Mouse (Mus musculus): ENCODE results near the gene Krtap3-2. TPM values are rescaled to one million over a fixed set of nuclear protein-coding genes. Genes with fewer than 3 reads are reported as not detected.

Krtap3-2 gene
- total RNA-seq (2023), result not detected

DNA sequence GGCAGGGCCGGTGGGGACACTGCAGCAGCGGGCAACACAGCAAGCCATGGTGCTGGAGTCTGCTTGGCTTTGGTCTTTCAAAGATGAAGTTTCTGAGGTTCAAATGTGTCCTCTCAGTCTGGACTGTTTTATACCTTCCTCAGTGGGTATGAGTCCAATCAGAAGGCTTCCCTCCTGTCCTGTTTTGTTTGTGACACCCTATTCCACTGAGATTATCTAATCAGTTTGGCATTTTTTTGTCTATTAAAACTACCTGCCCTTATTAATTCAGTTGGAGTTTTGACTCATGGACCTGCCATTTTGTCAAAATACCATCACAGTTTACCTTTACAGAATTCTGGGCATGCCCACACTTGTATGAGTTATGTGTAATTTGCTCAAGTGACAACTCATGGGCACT lies at the start of gene Krtap3-2:
Gene Krtap3-2 (minus strand): TSS at position 101 of the 400 bp plus-strand sequence.

DNA sequence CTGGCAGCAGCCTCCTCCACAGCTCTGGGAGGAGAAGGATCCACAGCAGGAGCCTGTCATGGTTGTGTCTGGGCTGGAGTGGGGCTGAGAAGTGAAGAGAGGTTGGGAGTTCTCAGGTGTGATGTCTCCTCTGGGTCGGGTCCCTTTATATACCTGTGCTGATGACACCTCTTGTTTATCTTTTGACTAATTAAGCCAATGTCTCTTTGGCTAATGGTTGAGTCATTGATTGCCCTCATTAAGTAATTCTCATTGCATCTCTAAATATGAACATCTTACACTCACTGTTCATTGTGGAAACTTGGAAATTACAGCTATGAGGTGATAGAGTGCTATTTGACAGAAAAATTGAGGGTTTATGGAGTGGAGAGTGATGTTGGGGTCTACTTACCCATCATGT lies 46.6 kb upstream of the Krtap3-2 start, which contains the start of gene Gm11938:
Gene Gm11938 (minus strand): TSS at position 101 of the 400 bp plus-strand sequence.

DNA sequence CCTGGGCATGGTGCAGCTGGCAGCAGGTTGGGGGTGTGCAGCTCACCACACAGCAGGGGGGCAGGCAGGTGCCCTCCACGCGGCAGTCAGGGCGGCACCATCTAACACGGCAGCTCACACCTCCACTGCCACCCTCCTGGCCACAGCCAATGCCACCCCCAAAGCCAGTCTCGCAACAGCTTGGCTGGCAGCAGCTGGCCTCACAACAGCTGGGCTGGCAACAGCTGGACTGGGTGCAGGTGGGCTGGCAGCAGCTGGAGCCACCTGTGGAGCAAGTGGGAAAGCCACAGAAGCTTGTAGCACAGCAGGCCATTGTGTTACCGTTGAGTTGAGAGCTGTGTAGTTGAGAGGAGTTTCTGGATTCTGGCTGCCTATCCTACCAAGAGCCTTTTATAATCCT lies 41.1 kb upstream of the Krtap3-2 start, which contains the start of gene Krtap9-3:
Gene Krtap9-3 (minus strand): TSS at position 364 of the 400 bp plus-strand sequence.

DNA sequence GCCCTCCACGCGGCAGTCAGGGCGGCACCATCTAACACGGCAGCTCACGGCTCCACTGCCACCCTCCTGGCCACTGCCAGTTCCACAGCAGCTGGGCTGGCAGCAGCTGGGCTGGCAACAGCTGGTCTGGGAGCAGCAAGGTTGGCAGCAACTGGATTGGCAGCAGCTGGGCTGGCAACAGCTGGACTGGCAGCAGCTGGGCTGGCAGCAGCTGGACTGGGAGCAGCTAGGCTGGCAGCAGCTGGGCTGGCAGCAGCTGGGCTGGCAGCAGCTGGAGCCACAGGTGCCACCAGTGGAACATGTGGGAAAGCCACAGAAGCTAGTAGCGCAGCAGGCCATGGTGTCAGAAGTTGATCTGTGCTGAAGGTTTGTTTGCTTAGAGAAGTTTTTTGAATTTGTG lies 34.3 kb upstream of the Krtap3-2 start, which contains the start of gene Krtap1-3:
Gene Krtap1-3 (minus strand): TSS at position 359 of the 400 bp plus-strand sequence.

DNA sequence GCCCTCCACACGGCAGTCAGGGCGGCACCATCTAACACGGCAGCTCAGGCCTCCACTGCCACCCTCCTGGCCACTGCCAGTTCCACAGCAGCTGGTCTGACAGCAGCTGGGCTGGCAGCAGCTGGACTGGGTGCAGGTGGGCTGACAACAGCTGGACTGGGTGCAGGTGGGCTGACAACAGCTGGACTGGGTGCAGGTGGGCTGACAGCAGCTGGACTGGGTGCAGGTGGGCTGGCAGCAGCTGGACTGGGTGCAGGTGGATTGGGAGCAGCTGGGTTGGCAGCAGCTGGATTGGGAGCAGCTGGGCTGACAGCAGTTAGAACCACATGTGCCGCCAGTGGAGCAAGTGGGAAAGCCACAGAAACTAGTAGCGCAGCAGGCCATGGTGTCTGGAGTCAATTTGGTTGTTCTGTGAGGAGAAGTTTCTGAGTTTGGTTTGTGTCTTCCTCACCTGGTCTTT lies 26.6 kb upstream of the Krtap3-2 start, which contains the start of gene Krtap1-4:
Gene Krtap1-4 (minus strand): TSS at position 410 of the 460 bp plus-strand sequence.

DNA sequence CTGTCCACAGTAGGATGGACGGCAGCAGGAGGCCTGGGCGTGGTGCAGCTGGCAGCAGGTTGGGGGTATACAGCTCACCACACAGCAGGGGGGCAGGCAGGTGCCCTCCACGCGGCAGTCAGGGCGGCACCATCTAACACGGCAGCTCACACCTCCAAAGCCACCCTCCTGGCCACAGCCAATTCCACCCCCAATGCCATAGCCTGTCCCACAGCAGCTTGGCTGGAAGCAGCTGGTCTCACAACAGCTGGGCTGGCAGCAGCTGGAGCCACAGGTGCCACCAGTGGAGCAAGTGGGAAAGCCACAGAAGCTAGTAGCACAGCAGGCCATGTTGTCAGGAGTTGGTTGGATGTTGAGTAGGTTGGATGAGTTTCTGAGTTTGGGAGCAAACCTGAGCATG lies 24.0 kb upstream of the Krtap3-2 start, which contains the start of gene Krtap1-5:
Gene Krtap1-5 (minus strand): TSS at position 381 of the 400 bp plus-strand sequence.

DNA sequence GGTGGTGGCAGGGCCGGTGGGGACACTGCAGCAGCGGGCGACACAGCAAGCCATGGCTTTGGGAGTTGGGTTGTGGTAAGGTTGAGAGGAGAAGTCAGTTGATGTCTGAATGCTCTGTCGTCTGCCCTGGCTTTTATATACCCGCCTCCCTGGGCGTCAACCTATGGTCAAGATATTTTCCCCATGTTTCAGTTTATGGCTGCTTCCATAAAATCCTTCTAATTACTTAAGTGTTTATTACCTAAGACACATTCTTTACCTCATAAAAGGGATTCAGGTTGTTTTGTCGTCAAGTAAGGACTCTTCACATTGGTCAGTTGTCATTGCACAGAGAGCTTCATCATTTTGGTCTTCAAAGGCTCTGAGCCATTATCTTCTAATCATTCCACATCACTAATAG lies 9.9 kb upstream of the Krtap3-2 start, which contains the start of gene Krtap3-1:
Gene Krtap3-1 (minus strand): TSS at position 101 of the 400 bp plus-strand sequence.

DNA sequence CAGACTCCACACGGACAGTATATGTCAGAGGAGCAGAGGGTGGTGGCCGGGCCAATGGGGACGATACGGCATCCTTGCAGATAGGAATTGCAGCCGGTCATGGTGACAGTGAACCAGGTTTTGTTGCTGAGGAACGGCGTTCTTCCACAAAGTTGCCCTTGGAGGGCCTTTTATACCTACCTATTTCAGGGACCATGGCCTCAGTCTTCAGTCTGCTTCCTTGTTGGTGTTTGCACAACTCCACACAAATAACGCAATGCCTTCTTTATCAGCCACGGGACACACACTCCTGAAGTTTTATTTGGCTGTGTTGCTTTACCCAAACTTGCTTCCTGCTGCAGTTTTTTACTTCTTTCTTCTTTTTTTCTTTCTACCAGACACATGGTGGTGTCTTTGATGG lies 2.7 kb upstream of the Krtap3-2 start, which contains the start of gene Gm11939:
Gene Gm11939 (minus strand): TSS at position 101 of the 400 bp plus-strand sequence.

DNA sequence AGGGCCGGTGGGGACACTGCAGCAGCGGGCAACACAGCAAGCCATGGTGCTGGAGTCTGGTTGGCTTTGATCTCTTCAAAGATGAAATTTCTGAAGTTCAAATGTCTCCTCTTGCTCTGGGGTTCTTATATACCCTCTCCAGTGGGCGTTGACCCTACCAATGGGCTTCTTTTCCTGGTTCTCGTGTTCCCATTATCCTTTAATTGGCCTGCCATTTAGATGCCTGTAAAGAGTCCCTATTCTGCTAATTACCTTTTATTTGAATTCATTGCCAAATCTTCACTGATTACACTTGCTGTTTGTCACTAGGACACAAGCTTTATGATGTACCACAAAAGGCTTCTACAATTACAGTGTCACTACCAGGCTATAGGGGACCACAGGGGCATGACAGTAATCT lies 5.9 kb downstream of the Krtap3-2 start, which contains the start of gene Krtap3-3:
Gene Krtap3-3 (minus strand): TSS at position 101 of the 400 bp plus-strand sequence.

DNA sequence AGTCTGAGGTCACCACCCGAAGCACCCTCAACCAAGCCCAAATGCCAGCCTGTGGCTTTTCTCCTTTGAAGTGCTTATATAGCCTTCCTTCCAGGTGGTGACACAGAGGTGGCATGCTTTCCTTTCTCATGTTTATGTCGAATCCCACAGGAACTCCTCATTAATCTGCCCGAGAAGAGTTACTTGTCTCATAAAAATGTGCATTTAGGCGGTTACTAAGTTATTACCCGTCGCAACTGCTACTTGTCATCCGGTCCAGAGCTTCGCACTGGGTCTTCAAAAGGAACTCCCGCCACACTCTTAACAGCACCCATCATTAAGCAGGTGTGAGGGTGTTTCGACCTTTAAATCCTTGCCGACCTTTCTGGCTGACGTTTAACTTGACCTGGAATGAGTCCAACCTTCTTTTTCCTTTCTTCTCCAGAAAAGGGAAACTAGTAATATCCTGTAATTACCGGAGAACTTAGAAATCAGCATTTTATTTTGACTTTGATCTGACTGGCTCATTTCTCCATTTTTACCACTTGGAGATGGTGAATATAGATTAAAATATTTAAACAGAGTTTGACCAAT lies 35.3 kb downstream of the Krtap3-2 start, which contains the start of gene Krt39:
Gene Krt39 (minus strand): TSS at position 51 of the 573 bp plus-strand sequence.

Other genes starting within 250 kb of the Krtap3-2 start
- not detected for gene Krt25, start 233.9 kb downstream of the Krtap3-2 start, total RNA-seq (2023)
- not detected for gene Krt26, start 218.9 kb downstream of the Krtap3-2 start, total RNA-seq (2023)
- not detected for gene Krt27, start 205.7 kb downstream of the Krtap3-2 start, total RNA-seq (2023)
- gene Krt28, start 181.9 kb downstream of the Krtap3-2 start, total RNA-seq (2023), result not detected
- 1 to 10 TPM; 4.7 to 5.7 TPM for gene Krt10, start 167.5 kb downstream of the Krtap3-2 start, total RNA-seq (2023)
- gene Krt12, start 134.6 kb downstream of the Krtap3-2 start, total RNA-seq (2023), result not detected
- gene Krt20, start 118.7 kb downstream of the Krtap3-2 start, total RNA-seq (2023), result not detected
- gene Krt23, start 63.7 kb downstream of the Krtap3-2 start, total RNA-seq (2023), result not detected
- gene Krt39, start 35.5 kb downstream of the Krtap3-2 start, total RNA-seq (2023), result not detected
- not detected for gene Krt40, start 13.7 kb downstream of the Krtap3-2 start, total RNA-seq (2023)
- not detected for gene Krtap3-3, start 6.0 kb downstream of the Krtap3-2 start, total RNA-seq (2023)
- gene Gm11939, start 2.6 kb upstream of the Krtap3-2 start, total RNA-seq (2023), result not detected
- gene Krtap3-1, start 9.8 kb upstream of the Krtap3-2 start, total RNA-seq (2023), result not detected
- not detected for gene Krtap1-5, start 24.2 kb upstream of the Krtap3-2 start, total RNA-seq (2023)
- not detected for gene Krtap1-4, start 26.8 kb upstream of the Krtap3-2 start, total RNA-seq (2023)
- gene Krtap1-3, start 34.5 kb upstream of the Krtap3-2 start, total RNA-seq (2023), result not detected
- not detected for gene Krtap9-3, start 41.3 kb upstream of the Krtap3-2 start, total RNA-seq (2023)
- not detected for gene Gm11938, start 46.5 kb upstream of the Krtap3-2 start, total RNA-seq (2023)
- gene Gm11937, start 53.3 kb upstream of the Krtap3-2 start, total RNA-seq (2023), result not detected
- not detected for gene Krtap2-4, start 58.0 kb upstream of the Krtap3-2 start, total RNA-seq (2023)
- gene Gm11562, start 63.6 kb upstream of the Krtap3-2 start, total RNA-seq (2023), result not detected
- not detected for gene Krtap4-1, start 71.4 kb upstream of the Krtap3-2 start, total RNA-seq (2023)
- gene Krtap4-2, start 78.2 kb upstream of the Krtap3-2 start, total RNA-seq (2023), result not detected
- not detected for gene Krtap4-7, start 87.2 kb upstream of the Krtap3-2 start, total RNA-seq (2023)
- not detected for gene Gm11555, start 93.4 kb upstream of the Krtap3-2 start, total RNA-seq (2023)
- gene Gm11563, start 102.1 kb upstream of the Krtap3-2 start, total RNA-seq (2023), result not detected
- gene Krtap4-6, start 109.1 kb upstream of the Krtap3-2 start, total RNA-seq (2023), result not detected
- gene Gm14190, start 133.9 kb upstream of the Krtap3-2 start, total RNA-seq (2023), result not detected
- gene Gm14180, start 177.4 kb upstream of the Krtap3-2 start, total RNA-seq (2023), result not detected
- not detected for gene Gm11595, start 216.1 kb upstream of the Krtap3-2 start, total RNA-seq (2023)
- gene Krtap4-8, start 223.9 kb upstream of the Krtap3-2 start, total RNA-seq (2023), result not detected
- gene Krtap4-9, start 228.3 kb upstream of the Krtap3-2 start, total RNA-seq (2023), result not detected
- not detected for gene Gm11596, start 236.6 kb upstream of the Krtap3-2 start, total RNA-seq (2023)
- gene Gm11569, start 242.1 kb upstream of the Krtap3-2 start, total RNA-seq (2023), result not detected
- not detected for gene Gm11554, start 247.6 kb upstream of the Krtap3-2 start, total RNA-seq (2023)